18 mouse cellular contexts compared by ENCODE assay signal in genomic region chr12:70577769-70578168, GRCm38 (mm10).
DNase-seq lines count a peak whose midpoint lies in the region; ATAC-seq lines count a peak whose summit lies in the region.
"Had no signal": no experiment of that assay in that cellular context is flagged by ENCODE, and none has a peak within 500 bp of the region (broad histone marks: within the 10 kb centered on the region; RNA-seq: fewer than 3 reads in every experiment).

No protein-coding gene starts in this region.

- 0 out of 2 replicates have a peak, but pooled peaks cover 3% of the 10 kb centered on the region for H3K4me1 ChIP-seq in limb, embryonic 15.5 days
- peaks cover 14% of the 10 kb centered on the region for H3K4me1 ChIP-seq in limb, embryonic 10.5 days
- 0 out of 2 replicates have a peak, but pooled peaks cover 5% of the 10 kb centered on the region for H3K4me1 ChIP-seq in stomach, embryonic 16.5 days (ENCODE audit: control insufficient read depth, insufficient read depth, low read length)
- H3K4me1 ChIP-seq: heart, embryonic 15.5 days; hindbrain, embryonic 15.5 days had no signal

- H3K27ac ChIP-seq in limb, embryonic 15.5 days: no peak overlapping the region
- no peak overlapping the region for H3K27ac ChIP-seq in limb, embryonic 10.5 days
- peak overlapping the region; percentile 87 for H3K27ac ChIP-seq in stomach, embryonic 16.5 days (ENCODE audit: low read length)
- H3K27ac ChIP-seq: heart, adult 2 months; heart, embryonic 15.5 days; hindbrain, embryonic 15.5 days had no signal

- 54% methylated on average over 4 of the region's 4 CpGs for WGBS in limb, embryonic 15.5 days
- 59% methylated on average over 4 of the region's 4 CpGs for WGBS in limb, embryonic 10.5 days
- 46% methylated on average over 4 of the region's 4 CpGs for WGBS in stomach, embryonic 16.5 days

- no peaks in the 10 kb centered on the region for H3K36me3 ChIP-seq in limb, embryonic 15.5 days
- no peaks in the 10 kb centered on the region for H3K36me3 ChIP-seq in limb, embryonic 10.5 days
- H3K36me3 ChIP-seq in stomach, embryonic 16.5 days (ENCODE audit: control insufficient read depth, insufficient read depth, low read length): no peaks in the 10 kb centered on the region
- H3K36me3 ChIP-seq: forebrain, embryonic 10.5 days; heart, embryonic 15.5 days; hindbrain, embryonic 15.5 days had no signal

- no peak for DNase-seq in limb, embryonic 10.5 days (ENCODE audit: low spot score)
- peak; percentile 50 to 79 for DNase-seq in urinary bladder, adult 18-20 months (ENCODE audit: low spot score in 2 of 2)
- no peak for DNase-seq in urinary bladder, postnatal 10 days (ENCODE audit: low spot score)
- no peak for DNase-seq in layer of hippocampus, adult 11-12 months (ENCODE audit: low spot score)
- DNase-seq: adrenal gland, adult 2 months; adrenal gland, postnatal 25 days; cerebellum, adult 18-20 months; cerebellum, adult 9-11 months; cerebellum, postnatal 36 days; heart, adult 2 months had no signal

- H3K9ac ChIP-seq in limb, embryonic 15.5 days: no peak overlapping the region
- no peak overlapping the region for H3K9ac ChIP-seq in stomach, embryonic 16.5 days (ENCODE audit: low read length)
- H3K9ac ChIP-seq: heart, embryonic 15.5 days; hindbrain, embryonic 15.5 days had no signal

- H3K9me3 ChIP-seq in limb, embryonic 15.5 days: no peaks in the 10 kb centered on the region
- no peaks in the 10 kb centered on the region for H3K9me3 ChIP-seq in limb, embryonic 10.5 days (replicated peaks)
- peaks cover 3% of the 10 kb centered on the region; the same call in 1 of the 2 replicates for H3K9me3 ChIP-seq in stomach, embryonic 16.5 days (replicated peaks; ENCODE audit: control insufficient read depth, low read length)
- H3K9me3 ChIP-seq: heart, embryonic 15.5 days; hindbrain, embryonic 15.5 days had no signal

- H3K4me2 ChIP-seq in limb, embryonic 15.5 days: no peak overlapping the region
- H3K4me2 ChIP-seq in stomach, embryonic 16.5 days (ENCODE audit: low read depth, low read length): no peak overlapping the region
- H3K4me2 ChIP-seq: heart, embryonic 11.5 days; heart, embryonic 15.5 days; hindbrain, embryonic 15.5 days had no signal

- ATAC-seq in limb, embryonic 15.5 days (ENCODE audit: insufficient number of reproducible peaks, low FRiP score, low TSS enrichment, low read depth): 0 out of 2 replicates have a peak, but pooled peaks have one; percentile 65
- ATAC-seq in stomach, embryonic 16.5 days (ENCODE audit: insufficient read depth, low FRiP score): peak; percentile 72; the same call in 1 of the 2 replicates
- ATAC-seq: forebrain, embryonic 14.5 days had no signal

- no peaks in the 10 kb centered on the region for H3K27me3 ChIP-seq in limb, embryonic 15.5 days
- H3K27me3 ChIP-seq in limb, embryonic 10.5 days (ENCODE audit: low read depth, poor library complexity, severe bottlenecking): no peaks in the 10 kb centered on the region
- no peaks in the 10 kb centered on the region for H3K27me3 ChIP-seq in stomach, embryonic 16.5 days (ENCODE audit: control insufficient read depth, insufficient read depth, low read length)
- H3K27me3 ChIP-seq: heart, embryonic 15.5 days; hindbrain, embryonic 15.5 days had no signal

- no peak overlapping the region for H3K4me3 ChIP-seq in limb, embryonic 15.5 days
- H3K4me3 ChIP-seq in limb, embryonic 10.5 days: no peak overlapping the region
- H3K4me3 ChIP-seq in stomach, embryonic 16.5 days (replicated peaks; ENCODE audit: low read length): no peak overlapping the region
- H3K4me3 ChIP-seq: erythroblast, embryonic 14.5 days; forebrain, embryonic 10.5 days; heart, adult 2 months; heart, embryonic 15.5 days; hindbrain, embryonic 15.5 days had no signal

Comparison
In these comparisons a context has a peak if more than half of its experiments do, and no peak if none do; other contexts are left out.
1. DNase-seq: peak in urinary bladder, adult 18-20 months (2 of 2); none in limb, embryonic 10.5 days (single experiment), urinary bladder, postnatal 10 days (single experiment) and layer of hippocampus, adult 11-12 months (single experiment).